Mouse (Mus musculus) cerebellum, adult 2 months (tissue): ENCODE data around the gene Dlgap1. TPM values are rescaled to one million over a fixed set of nuclear protein-coding genes. Genes with fewer than 3 reads are reported as not detected.

Source experiments
- DNase-seq, 2 experiments: peaks; one replicate each; pipeline ENCODE4 v3.0.0; 2021
- H3K27ac ChIP-seq: fragments of 200-500 bp; 2 replicates; pipeline ENCODE4 v1.5.1; 2012; ENCODE audit warnings: low read length, control low read depth, inconsistent platforms; ENCODE audit not compliant: insufficient read depth
- H3K27me3 ChIP-seq: fragments of 200-500 bp; 2 replicates; pipeline ENCODE4 v1.6.1; 2012; ENCODE audit warnings: inconsistent platforms, mild to moderate bottlenecking, low read length, moderate library complexity; ENCODE audit not compliant: control insufficient read depth, insufficient read depth
- H3K4me1 ChIP-seq: fragments of 200-500 bp; 2 replicates; pipeline ENCODE4 v1.6.1; 2011; ENCODE audit warnings: low read length; ENCODE audit not compliant: control insufficient read depth, insufficient read depth
- H3K4me3 ChIP-seq: fragments of 200-500 bp; replicated peaks from 2 replicates; pipeline ENCODE3; 2011; ENCODE audit warnings: mild to moderate bottlenecking, low read depth, low read length, control low read depth; ENCODE audit not compliant: insufficient read depth
- CTCF ChIP-seq: fragments of 200-500 bp; IDR thresholded peaks from 2 replicates; pipeline ENCODE4 v1.5.1; 2011; ENCODE audit warnings: low read depth, mild to moderate bottlenecking, control low read depth, low read length, moderate library complexity, borderline replicate concordance; ENCODE audit not compliant: insufficient read depth
- POLR2A ChIP-seq: fragments of 200-500 bp; IDR thresholded peaks from 2 replicates; pipeline ENCODE4 v1.6.1; 2011; ENCODE audit warnings: low read length, control low read depth, borderline replicate concordance; ENCODE audit not compliant: insufficient read depth
- WGBS: fragments of 180-500 bp; shearing (Covaris S2); methylation state at CpG from one replicate; pipeline ENCODE4 v1.1.7; 2018; 5-methylcytosine and 5-hydroxymethylcytosine counted together
- polyA plus RNA-seq: library from polyadenylated mRNA; depleted of rRNA; stranded (reverse); fragments of >200 nt; gene quantifications from 2 replicates; pipeline ENCODE4 v1.2.3, GENCODE M21; 2012

Gene Dlgap1
- polyA plus RNA-seq, 1 experiment: 172 TPM

GRCm38 (mm10) chr17:70321976-70322375, 353.1 kb downstream of the Dlgap1 start:
- WGBS: 77% methylated on average over 6 of the region's 6 CpGs
- Histone ChIP-seq H3K4me3 (no peak overlapping the region), H3K27ac (no peak overlapping the region), H3K27me3 (no peaks in the 10 kb centered on the region), H3K4me1 (no peaks in the 10 kb centered on the region)
- DNase-seq: peak; percentile 41 to 46
- no peak for TF ChIP-seq POLR2A

- DNase-seq: no peak
- TF ChIP-seq POLR2A (no peak), CTCF (no peak)
- Histone ChIP-seq H3K27me3 (no peaks in the 10 kb centered on the region), H3K4me1 (peaks cover 12% of the 10 kb centered on the region), H3K27ac (no peak overlapping the region), H3K4me3 (no peak overlapping the region)
- WGBS: 76% methylated on average over 6 of the region's 6 CpGs
These were observed 364.6 kb downstream of the Dlgap1 start for GRCm38 (mm10) chr17:70333440-70333839.

GRCm38 (mm10) chr17:70334171-70334570, 365.3 kb downstream of the Dlgap1 start:
- Histone ChIP-seq H3K27me3 (no peaks in the 10 kb centered on the region), H3K4me3 (no peak overlapping the region), H3K27ac (no peak overlapping the region), H3K4me1 (peaks cover 12% of the 10 kb centered on the region)
- peak in 1 of 2 experiments; percentile 34 for DNase-seq
- TF ChIP-seq POLR2A (no peak), CTCF (no peak)
- 31% methylated on average over 3 of the region's 3 CpGs for WGBS

DNA sequence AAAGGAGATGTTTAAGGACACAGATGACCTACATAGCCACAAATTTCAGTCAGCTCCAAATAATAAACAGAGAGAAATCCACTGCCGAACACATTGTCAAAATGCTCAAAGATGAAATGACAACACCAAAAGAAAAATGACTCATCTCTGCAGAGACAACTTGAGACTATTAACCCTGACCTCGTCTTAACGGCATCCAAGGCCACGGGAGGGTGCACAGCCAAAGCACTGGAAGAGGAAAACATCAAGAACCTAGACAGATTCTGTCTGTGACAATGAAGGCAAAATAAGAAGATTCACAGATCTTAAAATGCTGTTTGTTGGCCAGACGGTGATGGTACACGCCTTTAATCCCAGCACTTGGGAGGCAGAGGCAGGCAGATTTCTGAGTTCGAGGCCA, 370.9 kb downstream of the Dlgap1 start:
- Histone ChIP-seq H3K27ac (no peak overlapping the region), H3K4me1 (peaks cover 4% of the 10 kb centered on the region; the same call in 1 of the 2 replicates), H3K27me3 (no peaks in the 10 kb centered on the region), H3K4me3 (no peak overlapping the region)
- TF ChIP-seq POLR2A (no peak), CTCF (no peak)
- no peak for DNase-seq
- WGBS: 90% methylated on average over 7 of the region's 7 CpGs

- no peak overlapping the region for H3K27ac ChIP-seq
- no peak overlapping the region for H3K4me3 ChIP-seq
- no peak for DNase-seq
- peaks cover 4% of the 10 kb centered on the region; the same call in 1 of the 2 replicates for H3K4me1 ChIP-seq
- WGBS: 88% methylated on average over 8 of the region's 8 CpGs
- no peak for TF ChIP-seq POLR2A
- no peak for TF ChIP-seq CTCF
- no peaks in the 10 kb centered on the region for H3K27me3 ChIP-seq
These were observed 372.4 kb downstream of the Dlgap1 start for GRCm38 (mm10) chr17:70341230-70341629.

DNA sequence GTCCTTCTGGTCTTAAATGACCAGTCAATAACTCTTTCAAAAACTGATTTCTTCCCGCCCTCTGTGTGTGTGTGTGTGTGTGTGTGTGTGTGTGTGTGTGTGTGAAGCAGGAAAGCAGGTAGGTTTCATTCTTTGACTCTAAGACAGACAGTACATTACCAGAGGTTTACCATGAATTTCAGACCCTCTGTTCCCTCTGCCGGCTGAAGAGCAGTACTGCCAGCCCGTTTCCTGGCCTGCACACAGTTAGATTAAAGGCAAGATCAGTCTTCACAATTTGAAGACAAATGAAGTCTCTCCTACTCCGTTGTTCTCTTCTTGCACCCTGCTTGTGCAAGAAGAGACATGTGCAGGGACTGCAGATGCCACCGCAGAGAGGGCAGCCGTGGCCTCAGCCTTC, 373.0 kb downstream of the Dlgap1 start:
- no peak overlapping the region for H3K27ac ChIP-seq
- DNase-seq: peak; percentile 32 to 49
- H3K27me3 ChIP-seq: no peaks in the 10 kb centered on the region
- TF ChIP-seq POLR2A: no peak
- peak; percentile 63 for TF ChIP-seq CTCF
- no peaks in the 10 kb centered on the region for H3K4me1 ChIP-seq
- no peak overlapping the region for H3K4me3 ChIP-seq
- 68% methylated on average over 6 of the region's 6 CpGs for WGBS

GRCm38 (mm10) chr17:70347403-70347802, 378.5 kb downstream of the Dlgap1 start:
- H3K27me3 ChIP-seq: no peaks in the 10 kb centered on the region
- no peak for TF ChIP-seq POLR2A
- TF ChIP-seq CTCF: no peak
- 82% methylated on average over 4 of the region's 4 CpGs for WGBS

DNA sequence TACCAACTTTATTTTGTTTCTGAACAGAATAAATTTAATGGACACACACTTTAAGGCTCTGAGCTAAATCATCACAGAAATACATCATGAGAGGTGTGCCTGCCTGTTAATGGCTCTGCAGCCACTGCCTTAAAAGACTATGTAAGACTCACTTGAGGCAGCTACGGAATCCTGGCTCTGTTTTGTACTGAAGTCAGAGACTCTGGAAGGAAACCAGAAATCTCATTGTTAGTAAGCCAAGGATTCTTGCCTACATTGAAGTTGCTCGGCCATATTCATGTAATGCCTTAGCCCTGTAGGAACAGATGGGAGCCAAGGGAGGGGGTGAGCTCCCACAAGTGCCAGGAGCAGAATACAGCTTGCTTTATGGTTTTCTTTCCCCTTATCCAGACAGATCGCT, 394.7 kb downstream of the Dlgap1 start:
- Histone ChIP-seq H3K27me3 (no peaks in the 10 kb centered on the region), H3K4me1 (peaks cover 3% of the 10 kb centered on the region; the same call in 1 of the 2 replicates), H3K4me3 (no peak overlapping the region), H3K27ac (no peak overlapping the region)
- TF ChIP-seq POLR2A (no peak), CTCF (no peak)
- DNase-seq: peak; percentile 80 to 93
- 6% methylated on average over 3 of the region's 3 CpGs for WGBS

More at GRCm38 (mm10) chr17:70347403-70347802, 378.5 kb downstream of the Dlgap1 start:
- Histone ChIP-seq H3K4me3 (no peak overlapping the region), H3K4me1 (no peaks in the 10 kb centered on the region), H3K27ac (no peak overlapping the region)
- no peak for DNase-seq

DNA sequence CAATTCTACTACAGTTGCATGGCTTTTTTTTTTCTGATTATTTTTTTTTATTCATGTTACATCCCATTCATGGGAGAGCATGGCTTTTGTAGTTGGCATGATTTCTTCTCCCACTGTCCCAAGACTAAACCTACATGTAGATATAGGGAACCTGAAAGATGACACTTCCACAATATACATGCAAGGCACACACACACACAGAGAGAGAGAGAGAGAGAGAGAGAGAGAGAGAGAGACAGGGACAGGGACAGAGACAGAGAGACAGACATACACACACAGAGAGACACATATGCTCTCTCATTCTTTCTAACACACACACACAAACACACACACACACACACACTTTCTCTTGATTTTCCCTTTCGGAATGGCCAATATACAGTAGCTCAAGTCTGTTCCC, 395.1 kb downstream of the Dlgap1 start:
- no peak overlapping the region for H3K27ac ChIP-seq
- no peaks in the 10 kb centered on the region for H3K27me3 ChIP-seq
- peaks cover 3% of the 10 kb centered on the region; the same call in 1 of the 2 replicates for H3K4me1 ChIP-seq
- no peak overlapping the region for H3K4me3 ChIP-seq
- TF ChIP-seq CTCF (no peak), POLR2A (no peak)
- DNase-seq: no peak
- 52% methylated on average over 1 of the region's 1 CpGs for WGBS
